Mouse (Mus musculus) E14TG2a.4 (cell line): Measurements from ENCODE around the gene Armt1.

Experiments used
- CTCF ChIP-seq: conservative IDR thresholded peaks from 2 replicates; pipeline ENCODE4 v1.5.1; 2014; ENCODE audit warnings: low read length
- POU5F1 ChIP-seq: IDR thresholded peaks from 2 replicates; pipeline ENCODE4 v1.6.1; 2014; ENCODE audit warnings: low read length, borderline replicate concordance

DNA sequence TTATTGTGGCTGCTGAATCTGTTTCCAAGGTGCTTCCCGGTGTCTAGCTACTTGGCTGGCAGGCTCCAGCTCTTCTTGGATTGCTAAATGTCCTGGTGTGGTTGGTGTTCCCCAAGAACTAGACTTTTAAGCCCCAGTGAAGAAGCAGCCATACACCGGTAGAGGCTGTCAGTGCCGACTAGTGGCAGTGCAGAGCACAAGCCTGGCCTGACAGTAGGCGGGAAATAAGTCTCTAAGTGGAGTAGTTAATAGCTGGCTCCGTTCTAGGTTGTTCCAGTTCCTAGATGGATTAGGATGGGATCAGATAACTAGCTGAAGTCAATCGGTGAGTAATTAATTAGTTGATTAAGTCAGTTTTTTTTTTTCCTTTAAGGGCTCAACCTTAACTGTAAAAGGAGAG, 40.4 kb upstream of the Armt1 start:
- peak; percentile 56 for TF ChIP-seq CTCF
- no peak for TF ChIP-seq POU5F1
